Mouse (Mus musculus) liver, postnatal 0 days (tissue): ENCODE measurements around the gene Mex3a.

ENCODE experiments used
- CTCF ChIP-seq: sonication (generic); IDR thresholded peaks from 2 replicates; pipeline ENCODE4 v1.5.1; 2016; ENCODE audit warnings: antibody characterized with exemption, low read depth
- EP300 ChIP-seq: IDR thresholded peaks from 2 replicates; pipeline ENCODE4 v1.6.1; 2016; ENCODE audit warnings: antibody characterized with exemption, low read depth, mild to moderate bottlenecking

DNA sequence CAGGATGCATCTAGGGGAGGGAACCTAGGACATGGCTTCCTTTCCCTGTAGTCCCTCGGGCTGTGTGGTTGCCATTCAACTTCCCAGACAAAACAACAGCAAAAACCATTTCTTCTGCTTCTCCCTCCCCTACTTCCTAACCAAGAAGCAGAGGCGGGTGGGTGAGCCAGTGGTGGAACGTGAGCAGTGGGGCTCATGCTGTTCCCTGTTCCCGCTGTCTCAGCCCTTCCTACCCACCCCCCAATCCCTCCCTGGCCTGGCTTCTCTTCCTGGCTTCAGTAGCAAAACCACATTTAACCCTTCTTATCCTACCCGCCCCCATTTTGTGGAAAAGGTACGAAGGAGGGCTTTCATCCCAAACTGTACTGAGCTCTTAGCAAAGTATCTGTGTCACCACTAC lies 27.1 kb upstream of the Mex3a start:
- TF ChIP-seq CTCF (no peak), EP300 (no peak)
